12 mouse cellular contexts compared by ENCODE assay signal in the genomic region with DNA sequence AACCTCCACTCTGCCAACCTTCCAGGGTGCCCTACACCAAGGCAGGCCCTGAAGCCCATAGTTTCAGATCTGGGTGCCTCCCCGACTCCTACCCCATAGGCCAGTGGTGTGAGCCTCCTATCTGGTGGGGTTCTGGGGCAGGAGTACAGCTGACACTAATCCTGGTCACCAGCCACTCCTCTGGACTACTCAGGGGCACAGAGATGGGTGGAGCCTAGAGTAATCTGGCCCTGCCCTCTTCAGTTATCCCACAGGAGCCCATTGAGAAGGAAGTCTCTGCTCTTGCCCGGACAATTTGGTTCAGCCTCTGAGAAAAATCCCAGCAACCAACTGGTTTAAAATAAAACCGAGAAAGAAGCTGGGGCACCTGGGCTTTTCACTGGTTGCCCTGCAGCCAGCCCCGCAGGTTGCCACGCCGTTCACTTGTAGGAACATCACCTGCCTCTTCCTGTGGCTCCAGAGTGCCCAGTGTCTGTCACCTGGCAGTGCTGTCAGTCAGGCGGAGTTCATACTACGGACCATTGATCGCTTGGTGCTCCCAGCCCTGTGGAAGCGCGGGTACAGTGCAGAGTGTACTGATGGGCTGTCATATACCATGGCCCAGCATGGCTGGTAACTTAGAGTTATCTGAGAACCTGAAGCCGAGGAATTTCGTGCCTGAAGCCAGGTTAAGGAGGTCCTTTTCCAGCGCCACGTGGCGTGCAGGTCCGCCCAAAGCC.
DNase-seq lines count a peak whose midpoint lies in the region; ATAC-seq and TF ChIP-seq lines count a peak whose summit lies in the region.
"Had no signal": no experiment of that assay in that cellular context is flagged by ENCODE, and none has a peak within 500 bp of the region (broad histone marks: within the 10 kb centered on the region; RNA-seq: fewer than 3 reads in every experiment).

No protein-coding gene starts in this region.

- peaks cover 6% of the 10 kb centered on the region for H3K4me1 ChIP-seq in heart, embryonic 16.5 days (ENCODE audit: control insufficient read depth, insufficient read depth, low read length)
- peaks cover 72% of the 10 kb centered on the region for H3K4me1 ChIP-seq in hindbrain, embryonic 12.5 days
- peaks cover 20% of the 10 kb centered on the region for H3K4me1 ChIP-seq in midbrain, postnatal 0 days (ENCODE audit: insufficient read depth, low read length)
- H3K4me1 ChIP-seq: liver, embryonic 13.5 days had no signal

- no peak for DNase-seq in heart, adult 8-10 months (ENCODE audit: low spot score)
- peak; percentile 37 for DNase-seq in ZHBTc4 (ENCODE audit: low read depth, low spot score)
- no peak for DNase-seq in midbrain, postnatal 0 days (ENCODE audit: low spot score)
- DNase-seq in layer of hippocampus, postnatal 14 days (ENCODE audit: low spot score in 2 of 2), result no peak
- DNase-seq in spleen, postnatal 10 days (ENCODE audit: low spot score in 2 of 2), result no peak
- no peak for DNase-seq in thymus, postnatal 25 days
- DNase-seq: heart, adult 2 months; liver, embryonic 13.5 days had no signal

- WGBS in heart, embryonic 16.5 days, result 16% methylated on average over 17 of the region's 17 CpGs
- WGBS in hindbrain, embryonic 12.5 days, result 13% methylated on average over 17 of the region's 17 CpGs
- WGBS in midbrain, postnatal 0 days, result 18% methylated on average over 17 of the region's 17 CpGs

- H3K4me3 ChIP-seq in heart, embryonic 16.5 days (ENCODE audit: low read length), result no peak overlapping the region; the same call in 1 of the 2 replicates
- H3K4me3 ChIP-seq in hindbrain, embryonic 12.5 days, result peak overlapping the region; percentile 24
- peak overlapping the region; percentile 74 for H3K4me3 ChIP-seq in midbrain, postnatal 0 days (ENCODE audit: low read depth, low read length)
- H3K4me3 ChIP-seq: heart, adult 2 months; liver, embryonic 13.5 days had no signal

- H3K9ac ChIP-seq in heart, embryonic 16.5 days (ENCODE audit: low read length), result no peak overlapping the region
- H3K9ac ChIP-seq in hindbrain, embryonic 12.5 days, result peak overlapping the region; percentile 59
- peak overlapping the region; percentile 20 for H3K9ac ChIP-seq in midbrain, postnatal 0 days (replicated peaks; ENCODE audit: low read length, poor library complexity, severe bottlenecking)
- H3K9ac ChIP-seq: embryonic facial prominence, embryonic 15.5 days; liver, embryonic 13.5 days had no signal

- peaks cover 81% of the 10 kb centered on the region for H3K27me3 ChIP-seq in heart, embryonic 16.5 days (ENCODE audit: control insufficient read depth, insufficient read depth, low read length)
- peaks cover 17% of the 10 kb centered on the region for H3K27me3 ChIP-seq in hindbrain, embryonic 12.5 days
- H3K27me3 ChIP-seq in midbrain, postnatal 0 days (ENCODE audit: insufficient read depth, low read length), result no peaks in the 10 kb centered on the region

- no peak for ATAC-seq in heart, embryonic 16.5 days (replicated peaks; ENCODE audit: extremely low read depth, insufficient read depth, low FRiP score)
- peak; percentile 35 for ATAC-seq in hindbrain, embryonic 12.5 days (ENCODE audit: low FRiP score)
- ATAC-seq in midbrain, postnatal 0 days (ENCODE audit: low FRiP score), result no peak
- ATAC-seq: CD4-positive, CD25-positive, alpha-beta regulatory T cell, adult 4 months had no signal

- no peak for TF ChIP-seq CTCF in midbrain, postnatal 0 days (IDR thresholded peaks at IDR 0.05)

- H3K9me3 ChIP-seq in heart, embryonic 16.5 days (replicated peaks; ENCODE audit: control insufficient read depth, low read length), result no peaks in the 10 kb centered on the region
- no peaks in the 10 kb centered on the region for H3K9me3 ChIP-seq in hindbrain, embryonic 12.5 days (replicated peaks)
- no peaks in the 10 kb centered on the region for H3K9me3 ChIP-seq in midbrain, postnatal 0 days (ENCODE audit: low read length)
- H3K9me3 ChIP-seq: embryonic facial prominence, embryonic 15.5 days; liver, embryonic 13.5 days had no signal

- H3K4me2 ChIP-seq in heart, embryonic 16.5 days (ENCODE audit: low read depth, low read length), result peak overlapping the region; percentile 65; the same call in 1 of the 2 replicates
- peak overlapping the region; percentile 83 for H3K4me2 ChIP-seq in hindbrain, embryonic 12.5 days (replicated peaks)
- H3K4me2 ChIP-seq in midbrain, postnatal 0 days (ENCODE audit: low read depth, low read length, poor library complexity, severe bottlenecking), result peak overlapping the region; percentile 88
- H3K4me2 ChIP-seq: liver, embryonic 13.5 days had no signal

- no peak overlapping the region for H3K27ac ChIP-seq in heart, embryonic 16.5 days (ENCODE audit: low read length)
- H3K27ac ChIP-seq in hindbrain, embryonic 12.5 days, result peak overlapping the region; percentile 79
- peak overlapping the region; percentile 80 for H3K27ac ChIP-seq in midbrain, postnatal 0 days (ENCODE audit: low read depth, low read length)
- H3K27ac ChIP-seq: embryonic facial prominence, embryonic 15.5 days; heart, adult 2 months; liver, embryonic 13.5 days had no signal

- no peaks in the 10 kb centered on the region for H3K36me3 ChIP-seq in heart, embryonic 16.5 days (ENCODE audit: control insufficient read depth, insufficient read depth)
- H3K36me3 ChIP-seq in hindbrain, embryonic 12.5 days, result 0 out of 2 replicates have a peak, but pooled peaks cover 5% of the 10 kb centered on the region
- peaks cover 4% of the 10 kb centered on the region; the same call in 1 of the 2 replicates for H3K36me3 ChIP-seq in midbrain, postnatal 0 days (ENCODE audit: insufficient read depth, low read length)
- H3K36me3 ChIP-seq: embryonic facial prominence, embryonic 15.5 days; liver, embryonic 13.5 days had no signal
